Mouse (Mus musculus) intestine, postnatal 0 days (tissue): ENCODE measurements around the gene Nup85. TPM values are rescaled to one million over a fixed set of nuclear protein-coding genes. Genes with fewer than 3 reads are reported as not detected.

Experiments used
- ATAC-seq: fragments of 200-750 bp; cut with Nextera tagmentation; 2 replicates; pipeline ENCODE4 v1.8.0; 2017; ENCODE audit warnings: mild to moderate bottlenecking, moderate TSS enrichment, moderate library complexity
- H3K27ac ChIP-seq: fragments of 300-500 bp; sonication (generic); 2 replicates; pipeline ENCODE4 v1.5.1; 2014; ENCODE audit warnings: mild to moderate bottlenecking, low read depth, low read length, moderate library complexity
- H3K27me3 ChIP-seq: fragments of 300-500 bp; sonication (generic); replicated peaks from 2 replicates; pipeline ENCODE4 v1.6.1; 2014; ENCODE audit warnings: low read length, mixed read lengths; ENCODE audit not compliant: control insufficient read depth, insufficient read depth
- H3K36me3 ChIP-seq: fragments of 300-500 bp; sonication (generic); 2 replicates; pipeline ENCODE4 v1.6.1; 2014; ENCODE audit warnings: mild to moderate bottlenecking, moderate library complexity; ENCODE audit not compliant: control insufficient read depth, insufficient read depth
- H3K4me1 ChIP-seq: fragments of 300-500 bp; sonication (generic); replicated peaks from 2 replicates; pipeline ENCODE4 v1.6.1; 2014; ENCODE audit warnings: antibody characterized with exemption, low read length, mixed read lengths; ENCODE audit not compliant: control insufficient read depth, insufficient read depth
- H3K4me2 ChIP-seq: fragments of 300-500 bp; sonication (generic); replicated peaks from 2 replicates; pipeline ENCODE4 v1.6.1; 2014; ENCODE audit warnings: low read depth, mild to moderate bottlenecking, moderate library complexity
- H3K4me3 ChIP-seq: fragments of 300-500 bp; sonication (generic); 2 replicates; pipeline ENCODE4 v1.5.1; 2014; ENCODE audit warnings: low read depth, low read length
- H3K9ac ChIP-seq: fragments of 300-500 bp; sonication (generic); 2 replicates; pipeline ENCODE4 v1.6.1; 2014; ENCODE audit warnings: mild to moderate bottlenecking, low read depth, low read length
- H3K9me3 ChIP-seq: fragments of 300-500 bp; sonication (generic); 2 replicates; pipeline ENCODE4 v1.6.1; 2016; ENCODE audit warnings: mixed run types; ENCODE audit not compliant: control insufficient read depth
- CTCF ChIP-seq: sonication (generic); IDR thresholded peaks from 2 replicates; pipeline ENCODE4 v1.5.1; 2016; ENCODE audit warnings: low read depth, mild to moderate bottlenecking, control low read depth, antibody characterized with exemption, moderate library complexity
- WGBS: fragments of 180-500 bp; shearing (Covaris S2); extraction: QIAGEN DNeasy Blood & Tissue Kit; methylation state at CpG from one replicate; pipeline ENCODE4 v1.1.7; 2014; 5-methylcytosine and 5-hydroxymethylcytosine counted together
- polyA plus RNA-seq: library from polyadenylated mRNA; unstranded; fragments of >200 nt; fragmentation: Nextera tagmentation; extraction: Ambion mirVana; gene quantifications from 2 replicates; pipeline ENCODE4 v1.2.1, GENCODE M21; 2015

Gene Nup85
- polyA plus RNA-seq, 1 experiment from 2014 or later = 30.4 TPM

GRCm38 (mm10) chr11:115609576-115609975, 45.3 kb downstream of the Nup85 start:
- Histone ChIP-seq H3K4me1 (no peaks in the 10 kb centered on the region), H3K27ac (no peak overlapping the region), H3K27me3 (no peaks in the 10 kb centered on the region), H3K9me3 (no peaks in the 10 kb centered on the region), H3K4me2 (no peak overlapping the region), H3K36me3 (peaks cover 45% of the 10 kb centered on the region), H3K4me3 (no peak overlapping the region), H3K9ac (no peak overlapping the region)
- TF ChIP-seq CTCF = no peak
- no peak for ATAC-seq
- 68% methylated on average over 3 of the region's 3 CpGs for WGBS

GRCm38 (mm10) chr11:115611173-115611572, 46.9 kb downstream of the Nup85 start:
- WGBS = 70% methylated on average over 6 of the region's 6 CpGs
- no peak overlapping the region for H3K27ac ChIP-seq
- no peak overlapping the region for H3K4me3 ChIP-seq
- H3K9me3 ChIP-seq = no peaks in the 10 kb centered on the region
- no peak for ATAC-seq
- H3K4me2 ChIP-seq = peak overlapping the region; percentile 83; the same call in 1 of the 2 replicates
- H3K9ac ChIP-seq = no peak overlapping the region
- H3K36me3 ChIP-seq = peaks cover 41% of the 10 kb centered on the region
- no peaks in the 10 kb centered on the region for H3K27me3 ChIP-seq
- TF ChIP-seq CTCF = no peak
- H3K4me1 ChIP-seq = no peaks in the 10 kb centered on the region

- peak overlapping the region; percentile 58 for H3K4me3 ChIP-seq
- peaks cover 36% of the 10 kb centered on the region for H3K36me3 ChIP-seq
- peak overlapping the region; percentile 83 for H3K4me2 ChIP-seq
- H3K4me1 ChIP-seq = no peaks in the 10 kb centered on the region
- H3K27ac ChIP-seq = peak overlapping the region; percentile 98
- H3K9ac ChIP-seq = peak overlapping the region; percentile 76
- no peaks in the 10 kb centered on the region for H3K9me3 ChIP-seq
- no peaks in the 10 kb centered on the region for H3K27me3 ChIP-seq
- WGBS = under 1% methylated on average over 13 of the region's 13 CpGs
- TF ChIP-seq CTCF = peak; percentile 23; the same call in 1 of the 2 replicates
- peak; percentile 23; the same call in 1 of the 2 replicates for ATAC-seq
Observed at GRCm38 (mm10) chr11:115612059-115612409, 47.8 kb downstream of the Nup85 start.

GRCm38 (mm10) chr11:115612410-115613137, 48.3 kb downstream of the Nup85 start, which contains the start of gene Mif4gd:
Mif4gd (minus strand) TSS chr11:115612969.
- Histone ChIP-seq H3K27ac (peak within 1 kb of the TSS; percentile 98), H3K9ac (peak within 1 kb of the TSS; percentile 76), H3K4me3 (peak within 1 kb of the TSS; percentile 58), H3K27me3 (no peaks in the 10 kb centered on the region), H3K4me2 (peak within 1 kb of the TSS; percentile 83), H3K4me1 (no peaks in the 10 kb centered on the region), H3K36me3 (peaks cover 36% of the 10 kb centered on the region), H3K9me3 (no peaks in the 10 kb centered on the region)
- under 1% methylated on average over 78 of the region's 80 CpGs for WGBS
- peak; percentile 84 for ATAC-seq
- peak; percentile 74 for TF ChIP-seq CTCF

GRCm38 (mm10) chr11:115613138-115613945, 49.1 kb downstream of the Nup85 start:
- Histone ChIP-seq H3K36me3 (peaks cover 29% of the 10 kb centered on the region), H3K27ac (peak overlapping the region; percentile 98), H3K4me3 (peak overlapping the region; percentile 58), H3K4me1 (no peaks in the 10 kb centered on the region), H3K4me2 (peak overlapping the region; percentile 83), H3K27me3 (no peaks in the 10 kb centered on the region), H3K9me3 (no peaks in the 10 kb centered on the region), H3K9ac (peak overlapping the region; percentile 76)
- under 1% methylated on average over 16 of the region's 16 CpGs for WGBS
- peak; percentile 10; the same call in 1 of the 2 replicates for ATAC-seq
- no peak for TF ChIP-seq CTCF
